In the genomic region with DNA sequence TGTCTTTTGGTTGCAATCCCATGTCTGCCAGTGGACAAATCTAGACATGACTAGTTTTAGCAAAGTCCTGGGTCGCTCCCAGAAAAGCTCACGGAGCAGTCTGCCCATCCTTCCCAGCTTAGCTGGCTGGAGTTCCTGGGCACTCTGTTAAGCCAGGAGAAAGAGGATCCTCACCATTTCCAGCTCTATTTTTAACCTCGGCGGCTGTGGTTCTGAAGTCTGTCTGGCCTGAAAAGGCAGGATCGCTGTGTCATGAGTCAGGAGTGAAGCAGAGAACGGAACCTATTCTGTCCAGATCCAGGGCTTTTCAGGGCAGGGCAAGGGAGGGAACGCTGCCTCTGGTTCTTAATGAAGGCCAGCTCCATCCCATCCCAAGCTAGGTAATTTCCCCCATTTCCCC, we compare ENCODE assay signal across 16 mouse cellular contexts. TPM values are rescaled to one million over a fixed set of nuclear protein-coding genes. Genes with fewer than 3 reads are reported as not detected.
DNase-seq lines count a peak whose midpoint lies in the region; ATAC-seq and TF ChIP-seq lines count a peak whose summit lies in the region.
"Had no signal": no experiment of that assay in that cellular context is flagged by ENCODE, and none has a peak within 500 bp of the region (broad histone marks: within the 10 kb centered on the region; RNA-seq: fewer than 3 reads in every experiment).

No protein-coding gene starts in this region.

- H3K36me3 ChIP-seq in heart, embryonic 15.5 days: no peaks in the 10 kb centered on the region
- H3K36me3 ChIP-seq in midbrain, embryonic 16.5 days (ENCODE audit: control insufficient read depth, insufficient read depth, low read length): no peaks in the 10 kb centered on the region
- H3K36me3 ChIP-seq: limb, embryonic 10.5 days; midbrain, embryonic 12.5 days; neural tube, embryonic 15.5 days had no signal

- no peak for TF ChIP-seq CTCF in cerebellum, adult 2 months (IDR thresholded peaks at IDR 0.05; ENCODE audit: borderline replicate concordance, insufficient read depth, low read depth, low read length)

- H3K9ac ChIP-seq in heart, embryonic 15.5 days: no peak overlapping the region; the same call in 1 of the 2 replicates
- no peak overlapping the region for H3K9ac ChIP-seq in midbrain, embryonic 16.5 days (ENCODE audit: low read depth, low read length)
- H3K9ac ChIP-seq: midbrain, embryonic 12.5 days had no signal

- H3K9me3 ChIP-seq in heart, embryonic 15.5 days (replicated peaks): no peaks in the 10 kb centered on the region
- no peaks in the 10 kb centered on the region for H3K9me3 ChIP-seq in midbrain, embryonic 16.5 days (replicated peaks; ENCODE audit: control insufficient read depth, low read length, poor library complexity, severe bottlenecking)
- H3K9me3 ChIP-seq: limb, embryonic 10.5 days; midbrain, embryonic 12.5 days; neural tube, embryonic 15.5 days had no signal

- no peak overlapping the region for H3K27ac ChIP-seq in cerebellum, adult 2 months (ENCODE audit: insufficient read depth, low read length)
- H3K27ac ChIP-seq in heart, embryonic 15.5 days: no peak overlapping the region
- H3K27ac ChIP-seq in midbrain, embryonic 16.5 days (ENCODE audit: low read length): no peak overlapping the region
- H3K27ac ChIP-seq: midbrain, embryonic 12.5 days; neural tube, embryonic 15.5 days had no signal

- H3K27me3 ChIP-seq in cerebellum, adult 2 months (ENCODE audit: control insufficient read depth, insufficient read depth, low read length): no peaks in the 10 kb centered on the region
- H3K27me3 ChIP-seq in heart, embryonic 15.5 days: peaks cover 33% of the 10 kb centered on the region
- no peaks in the 10 kb centered on the region for H3K27me3 ChIP-seq in midbrain, embryonic 16.5 days (ENCODE audit: control insufficient read depth, insufficient read depth, low read depth, low read length)
- H3K27me3 ChIP-seq: neural tube, embryonic 15.5 days had no signal

- no peak for TF ChIP-seq POLR2A in cerebellum, adult 2 months (IDR thresholded peaks at IDR 0.05; ENCODE audit: borderline replicate concordance, insufficient read depth, low read length)

- intact Hi-C loops in gastrocnemius, postnatal 14 days (cut with DNase I; ENCODE audit: low total_unique reads): no loop called here

- H3K4me3 ChIP-seq in cerebellum, adult 2 months (replicated peaks; ENCODE audit: insufficient read depth, low read depth, low read length): no peak overlapping the region
- H3K4me3 ChIP-seq in heart, embryonic 15.5 days: 0 out of 2 replicates have a peak overlapping the region, but pooled peaks have one; percentile 2
- H3K4me3 ChIP-seq in midbrain, embryonic 16.5 days (ENCODE audit: low read depth, low read length): no peak overlapping the region

- ATAC-seq in cerebellum, adult (ENCODE audit: insufficient number of reproducible peaks, low FRiP score, low TSS enrichment): peak; percentile 24; the same call in 1 of the 2 replicates
- no peak for ATAC-seq in heart, embryonic 15.5 days (replicated peaks; ENCODE audit: insufficient number of reproducible peaks, insufficient read depth, low FRiP score, low read depth)
- ATAC-seq in granulocyte monocyte progenitor cell, adult 5-6 weeks (replicated peaks; ENCODE audit: poor library complexity, severe bottlenecking): no peak
- no peak for ATAC-seq in midbrain, embryonic 16.5 days
- ATAC-seq: inflammation-experienced regulatory T-cells, adult 6 months had no signal

- peak overlapping the region; percentile 93 for H3K4me2 ChIP-seq in heart, embryonic 15.5 days
- no peak overlapping the region for H3K4me2 ChIP-seq in midbrain, embryonic 16.5 days (ENCODE audit: low read length)

- no peaks in the 10 kb centered on the region; the same call in none of the 2 replicates for H3K4me1 ChIP-seq in cerebellum, adult 2 months (ENCODE audit: control insufficient read depth, insufficient read depth, low read length)
- H3K4me1 ChIP-seq in heart, embryonic 15.5 days (replicated peaks): peaks cover 20% of the 10 kb centered on the region
- peaks cover 15% of the 10 kb centered on the region for H3K4me1 ChIP-seq in midbrain, embryonic 16.5 days (ENCODE audit: control insufficient read depth, insufficient read depth, low read length)

- no peak for DNase-seq in cerebellum, postnatal 4 days (ENCODE audit: low spot score in 2 of 2)
- peak; percentile 50 to 69 for DNase-seq in cerebellum, adult 2 months
- peak; percentile 71 for DNase-seq in gastrocnemius, postnatal 14 days
- DNase-seq in embryo, embryonic 10.5 days (ENCODE audit: low spot score): no peak
- DNase-seq: B cell, adult 2 months; lung, adult 2 months; thymus, adult 18-20 months had no signal

- 14% methylated on average over 7 of the region's 7 CpGs for WGBS in cerebellum, adult 2 months
- 25% methylated on average over 7 of the region's 7 CpGs for WGBS in heart, embryonic 15.5 days
- WGBS in midbrain, embryonic 16.5 days: 85% methylated on average over 7 of the region's 7 CpGs

RNA-seq across cellular contexts. Expression of a gene that starts 0.7 kb away (rescaled TPM):
- polyA plus RNA-seq in cerebellum, adult 2 months (2012; rRNA removed): 13.3 and 15.1 TPM in 2 replicates
- total RNA-seq in gastrocnemius, postnatal 14 days (2021): 10 to 100 TPM; 35.8 to 43.5 TPM
- 1.5 and 1.8 TPM in 2 replicates for polyA plus RNA-seq in heart, embryonic 15.5 days (2015; fragmentation: Nextera tagmentation; extraction: Ambion mirVana)
- total RNA-seq in granulocyte monocyte progenitor cell, adult 5-6 weeks (2014; fragmentation: Nextera tagmentation): not detected in 2 replicates
- total RNA-seq in granulocyte monocyte progenitor cell, adult 5-6 weeks (2017): not detected in 2 replicates
- 5.4 and 7.1 TPM in 2 replicates for polyA plus RNA-seq in midbrain, embryonic 16.5 days (2015; fragmentation: Nextera tagmentation; extraction: Ambion mirVana)
- total RNA-seq: MEL had no signal
- polyA plus RNA-seq: inflammation-experienced regulatory T-cells, adult 6 months had no signal

Comparison
In these comparisons a context has a peak if more than half of its experiments do, and no peak if none do; other contexts are left out.
1. DNase-seq: peak in cerebellum, adult 2 months (2 of 2) and gastrocnemius, postnatal 14 days (single experiment); none in cerebellum, postnatal 4 days (0 of 2) and embryo, embryonic 10.5 days (single experiment).